Mouse (Mus musculus): Measurements from ENCODE around the gene 1810046K07Rik.

The 1810046K07Rik gene

GRCm38 (mm10) chr9:51328731-51329130, at the start of gene 1810046K07Rik:
Gene 1810046K07Rik, minus strand, starts transcription at chr9:51328917.
- no peak for TF ChIP-seq GATA4 (IDR thresholded peaks at IDR 0.05; ENCODE audit: insufficient replicate concordance, low read length)

- TF ChIP-seq GATA4 (IDR thresholded peaks at IDR 0.05; ENCODE audit: insufficient replicate concordance, low read length): no peak
These were observed 40.8 kb upstream of the 1810046K07Rik start for GRCm38 (mm10) chr9:51369560-51369959.

- no peak for TF ChIP-seq GATA4 (IDR thresholded peaks at IDR 0.05; ENCODE audit: insufficient replicate concordance, low read length)
These were observed 38.4 kb upstream of the 1810046K07Rik start for GRCm38 (mm10) chr9:51367124-51367523.

- no peak for TF ChIP-seq GATA4 (IDR thresholded peaks at IDR 0.05; ENCODE audit: insufficient replicate concordance, low read length)
These were observed 35.3 kb upstream of the 1810046K07Rik start for GRCm38 (mm10) chr9:51364059-51364458.

- TF ChIP-seq GATA4 (IDR thresholded peaks at IDR 0.05; ENCODE audit: insufficient replicate concordance, low read length): no peak
These were observed 24.8 kb upstream of the 1810046K07Rik start for GRCm38 (mm10) chr9:51353511-51353910.

- no peak for TF ChIP-seq GATA4 (IDR thresholded peaks at IDR 0.05; ENCODE audit: insufficient replicate concordance, low read length)
These were observed 24.2 kb upstream of the 1810046K07Rik start for GRCm38 (mm10) chr9:51352896-51353295.

GRCm38 (mm10) chr9:51349422-51349821, 20.7 kb upstream of the 1810046K07Rik start:
- TF ChIP-seq GATA4 (IDR thresholded peaks at IDR 0.05; ENCODE audit: insufficient replicate concordance, low read length): no peak

GRCm38 (mm10) chr9:51345768-51346167, 17.1 kb upstream of the 1810046K07Rik start:
- no peak for TF ChIP-seq GATA4 (IDR thresholded peaks at IDR 0.05; ENCODE audit: insufficient replicate concordance, low read length)

- no peak for TF ChIP-seq GATA4 (IDR thresholded peaks at IDR 0.05; ENCODE audit: insufficient replicate concordance, low read length)
These were observed 6.7 kb upstream of the 1810046K07Rik start for GRCm38 (mm10) chr9:51335294-51336010.

- TF ChIP-seq GATA4 (IDR thresholded peaks at IDR 0.05; ENCODE audit: insufficient replicate concordance, low read length): no peak
These were observed 2.9 kb upstream of the 1810046K07Rik start for GRCm38 (mm10) chr9:51331449-51332238.

- TF ChIP-seq GATA4 (IDR thresholded peaks at IDR 0.05; ENCODE audit: insufficient replicate concordance, low read length): no peak
These were observed 1.2 kb downstream of the 1810046K07Rik start for GRCm38 (mm10) chr9:51327555-51327903.

GRCm38 (mm10) chr9:51326619-51327554, 1.8 kb downstream of the 1810046K07Rik start:
- no peak for TF ChIP-seq GATA4 (IDR thresholded peaks at IDR 0.05; ENCODE audit: insufficient replicate concordance, low read length)

- TF ChIP-seq GATA4 (IDR thresholded peaks at IDR 0.05; ENCODE audit: insufficient replicate concordance, low read length): no peak
These were observed 4.2 kb downstream of the 1810046K07Rik start for GRCm38 (mm10) chr9:51324406-51325065.

GRCm38 (mm10) chr9:51320096-51320495, 8.6 kb downstream of the 1810046K07Rik start:
- TF ChIP-seq GATA4 (IDR thresholded peaks at IDR 0.05; ENCODE audit: insufficient replicate concordance, low read length): no peak

GRCm38 (mm10) chr9:51318246-51318645, 10.5 kb downstream of the 1810046K07Rik start:
- TF ChIP-seq GATA4 (IDR thresholded peaks at IDR 0.05; ENCODE audit: insufficient replicate concordance, low read length): no peak

All from liver, adult (tissue).